Mouse (Mus musculus) frontal cortex, postnatal 10 days (tissue): ENCODE data around the gene Bcor.

Source experiments
- DNase-seq, 2 experiments: peaks; one replicate each; pipeline ENCODE4 v3.0.0; 2022; ENCODE audit warnings: low spot score in 2 of 2, mixed read lengths in 1 of 2

The Bcor gene

GRCm38 (mm10) chrX:12065782-12066181 lies 94.4 kb downstream of the Bcor start:
- DNase-seq = no peak

DNA sequence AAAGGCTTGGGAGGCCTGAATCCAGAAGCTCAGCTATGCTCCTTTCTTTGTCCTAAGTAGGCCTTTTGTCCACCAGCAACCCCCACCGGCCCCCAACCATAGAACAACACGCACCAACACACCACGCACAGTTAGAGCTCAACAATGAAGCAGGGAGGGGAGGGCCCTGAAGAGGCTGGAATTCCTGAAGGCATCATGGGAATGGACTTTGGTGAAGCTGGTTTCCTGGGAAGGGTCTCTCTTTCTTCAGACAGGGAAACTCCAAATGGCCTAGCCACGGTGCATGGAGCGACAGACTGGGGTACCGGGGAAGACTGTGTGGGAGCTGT lies 97.3 kb downstream of the Bcor start:
- DNase-seq = no peak

GRCm38 (mm10) chrX:12062121-12062931 lies 97.8 kb downstream of the Bcor start:
- DNase-seq = no peak

DNA sequence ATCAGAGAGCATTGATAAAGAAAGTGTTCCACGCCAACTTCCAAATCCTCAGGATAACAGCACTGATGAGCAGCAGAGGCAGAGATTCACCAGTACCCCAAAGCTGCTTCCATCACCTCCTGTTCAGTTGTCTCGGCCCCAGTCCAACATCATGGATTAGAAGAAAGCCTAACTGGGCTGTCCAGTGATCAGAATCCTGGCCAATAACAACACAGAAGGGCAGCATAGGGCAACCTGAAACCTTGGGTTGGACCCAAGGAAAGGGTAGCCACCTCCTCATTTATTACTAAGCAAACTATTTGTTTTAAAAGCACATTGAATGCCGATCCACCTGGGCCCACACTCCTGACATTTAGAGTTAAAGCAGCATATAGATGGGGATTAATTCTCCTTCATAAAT lies 99.3 kb downstream of the Bcor start:
- no peak for DNase-seq

- DNase-seq = no peak
Observed at GRCm38 (mm10) chrX:12057210-12057609, 102.9 kb downstream of the Bcor start.

DNA sequence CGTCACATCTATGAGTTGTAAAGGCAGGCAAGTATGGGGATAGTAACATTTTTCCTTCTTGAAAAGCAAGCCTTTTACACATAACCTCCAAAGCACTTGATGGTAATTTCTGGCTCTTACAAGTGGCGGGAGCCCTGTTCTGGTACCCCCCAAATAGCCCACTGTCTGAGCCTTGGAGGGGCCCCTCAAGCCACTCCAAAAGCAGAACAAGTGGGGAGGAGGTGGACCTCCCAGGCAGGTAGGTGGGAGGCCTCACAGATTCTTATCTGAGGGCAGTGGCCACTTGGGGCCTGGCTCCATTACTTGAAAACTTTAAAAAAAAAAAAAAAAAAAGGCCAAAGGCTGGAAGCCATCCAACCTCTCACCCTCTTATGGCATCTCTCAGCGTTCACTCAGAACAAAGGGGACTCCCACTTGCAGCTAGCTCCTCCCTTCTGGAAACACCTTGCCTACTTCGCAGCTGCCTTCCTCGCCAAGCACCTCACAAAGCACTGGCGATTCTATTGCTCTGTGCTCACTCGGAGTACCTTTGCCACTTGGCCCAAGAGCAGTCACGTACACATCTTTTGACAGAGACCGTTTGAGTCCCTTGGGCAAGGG lies 106.7 kb downstream of the Bcor start:
- no peak for DNase-seq

- DNase-seq = no peak
Observed at GRCm38 (mm10) chrX:12052651-12053050, 107.5 kb downstream of the Bcor start.

- no peak for DNase-seq
Observed at GRCm38 (mm10) chrX:12048721-12049120, 111.4 kb downstream of the Bcor start.

DNA sequence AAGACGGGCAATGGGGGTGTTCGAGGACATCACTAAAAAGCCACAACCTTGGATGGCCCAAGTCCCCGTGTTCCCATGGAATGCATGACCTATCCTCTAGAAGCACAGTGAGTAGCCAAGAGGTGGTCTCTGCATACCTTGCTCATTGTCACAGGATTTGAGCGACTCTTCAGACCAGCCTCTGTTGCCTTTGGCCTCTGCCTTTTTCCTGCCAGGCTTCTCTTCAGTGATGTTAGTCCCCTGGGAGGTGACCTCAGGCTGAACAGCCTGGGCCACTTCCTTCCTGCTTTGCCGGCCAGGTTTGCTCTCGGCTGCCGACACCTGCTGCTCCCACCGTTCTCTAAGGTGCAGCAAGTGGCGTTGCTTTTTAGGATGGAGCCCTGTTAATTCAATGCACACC lies 112.0 kb downstream of the Bcor start:
- DNase-seq = no peak

DNA sequence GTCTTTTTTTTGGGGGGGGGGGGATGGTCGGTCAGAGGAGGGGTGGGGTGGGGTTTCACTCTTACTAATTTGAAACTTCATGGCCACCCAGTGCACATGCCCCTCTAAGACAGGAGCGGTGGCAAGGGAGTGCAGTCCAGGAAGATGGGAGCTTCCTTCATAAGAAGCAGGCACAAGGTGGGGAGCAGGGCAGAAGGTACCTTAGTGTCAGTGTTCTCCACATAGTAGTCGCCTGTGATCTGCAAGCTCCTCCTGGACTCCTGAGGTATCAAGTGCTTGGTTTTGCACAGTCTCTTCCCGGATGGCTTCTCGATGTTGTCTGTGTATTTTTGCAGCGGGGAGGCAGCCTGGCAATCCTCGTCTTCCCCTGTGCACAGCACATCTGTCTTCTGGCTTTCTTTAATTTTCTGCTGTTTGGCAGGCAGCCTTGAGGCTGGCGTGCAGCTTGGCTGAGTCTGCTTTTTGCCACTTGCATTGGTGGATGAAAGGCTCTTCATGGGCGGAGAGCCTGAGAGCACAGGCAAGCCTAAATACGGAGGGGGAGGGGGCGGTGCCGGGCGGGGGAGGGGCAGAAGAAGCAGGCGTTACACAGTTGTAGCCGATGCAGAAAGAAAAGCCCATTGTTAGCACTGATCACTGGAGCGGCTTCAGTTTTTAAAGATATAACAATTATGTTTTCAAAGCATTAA lies 112.8 kb downstream of the Bcor start:
- DNase-seq = no peak

- DNase-seq = no peak
Observed at GRCm38 (mm10) chrX:12046676-12047075, 113.5 kb downstream of the Bcor start.

DNA sequence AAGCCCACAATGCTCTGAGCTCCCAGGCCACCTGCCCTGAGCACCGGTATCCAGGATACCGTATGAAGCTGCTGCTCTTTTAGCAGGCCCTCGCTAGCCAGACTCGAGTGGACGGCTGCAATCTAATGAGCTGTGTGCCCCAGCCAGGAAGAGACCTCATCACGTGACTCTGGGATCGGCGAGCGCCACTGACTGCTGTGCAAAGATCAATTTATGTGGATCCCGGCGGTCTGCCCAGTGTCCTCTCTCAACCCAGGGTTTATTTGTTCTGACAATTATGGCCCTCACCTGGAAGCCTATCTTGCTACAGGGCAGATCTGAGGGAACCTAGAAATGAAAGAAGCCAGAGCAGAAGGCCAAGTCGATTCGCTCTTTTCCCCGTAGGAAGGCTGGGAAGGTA lies 116.8 kb downstream of the Bcor start:
- DNase-seq = no peak

- no peak for DNase-seq
Observed at GRCm38 (mm10) chrX:12041453-12041852, 118.7 kb downstream of the Bcor start.

DNA sequence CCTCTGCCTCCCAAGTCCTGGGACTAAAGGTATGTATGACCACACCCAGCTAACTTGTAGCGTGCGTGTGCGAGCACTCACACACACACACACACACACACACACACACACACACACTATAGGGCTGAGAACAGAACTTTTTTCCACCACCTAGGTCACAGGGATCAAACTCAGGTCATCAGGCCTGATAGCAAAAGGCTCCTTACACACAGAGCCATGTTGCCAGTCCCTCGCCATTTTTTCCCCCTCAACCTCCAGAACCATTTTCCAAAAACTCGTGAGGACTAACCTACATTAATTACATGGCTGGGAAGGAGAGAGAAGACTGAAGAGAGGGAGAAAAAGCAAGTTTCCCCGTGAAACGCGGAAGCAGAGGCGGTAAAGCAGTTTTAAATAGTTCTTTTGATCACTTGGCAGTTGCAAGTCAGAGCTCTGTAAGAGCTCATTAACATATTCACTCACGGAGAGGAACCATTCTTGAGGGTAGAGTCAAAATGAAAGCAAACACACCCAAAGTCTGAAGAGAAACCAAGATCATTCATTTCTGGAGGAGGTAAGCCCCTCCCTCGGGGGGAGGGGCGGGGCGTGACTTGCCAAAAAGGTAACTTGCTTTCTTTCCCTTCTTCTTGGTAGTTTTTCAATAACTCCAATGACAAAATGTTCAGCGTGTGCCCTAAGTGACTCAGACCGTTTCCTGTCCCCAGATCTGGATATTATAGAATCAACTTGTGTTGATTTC lies 145.3 kb downstream of the Bcor start:
- no peak for DNase-seq

- no peak for DNase-seq
Observed at GRCm38 (mm10) chrX:12010660-12011059, 149.5 kb downstream of the Bcor start.

GRCm38 (mm10) chrX:12009046-12009445 lies 151.1 kb downstream of the Bcor start:
- DNase-seq = no peak

GRCm38 (mm10) chrX:12007832-12008540 lies 152.2 kb downstream of the Bcor start:
- no peak for DNase-seq

- DNase-seq = no peak
Observed at GRCm38 (mm10) chrX:12006882-12007753, 153.0 kb downstream of the Bcor start.

DNA sequence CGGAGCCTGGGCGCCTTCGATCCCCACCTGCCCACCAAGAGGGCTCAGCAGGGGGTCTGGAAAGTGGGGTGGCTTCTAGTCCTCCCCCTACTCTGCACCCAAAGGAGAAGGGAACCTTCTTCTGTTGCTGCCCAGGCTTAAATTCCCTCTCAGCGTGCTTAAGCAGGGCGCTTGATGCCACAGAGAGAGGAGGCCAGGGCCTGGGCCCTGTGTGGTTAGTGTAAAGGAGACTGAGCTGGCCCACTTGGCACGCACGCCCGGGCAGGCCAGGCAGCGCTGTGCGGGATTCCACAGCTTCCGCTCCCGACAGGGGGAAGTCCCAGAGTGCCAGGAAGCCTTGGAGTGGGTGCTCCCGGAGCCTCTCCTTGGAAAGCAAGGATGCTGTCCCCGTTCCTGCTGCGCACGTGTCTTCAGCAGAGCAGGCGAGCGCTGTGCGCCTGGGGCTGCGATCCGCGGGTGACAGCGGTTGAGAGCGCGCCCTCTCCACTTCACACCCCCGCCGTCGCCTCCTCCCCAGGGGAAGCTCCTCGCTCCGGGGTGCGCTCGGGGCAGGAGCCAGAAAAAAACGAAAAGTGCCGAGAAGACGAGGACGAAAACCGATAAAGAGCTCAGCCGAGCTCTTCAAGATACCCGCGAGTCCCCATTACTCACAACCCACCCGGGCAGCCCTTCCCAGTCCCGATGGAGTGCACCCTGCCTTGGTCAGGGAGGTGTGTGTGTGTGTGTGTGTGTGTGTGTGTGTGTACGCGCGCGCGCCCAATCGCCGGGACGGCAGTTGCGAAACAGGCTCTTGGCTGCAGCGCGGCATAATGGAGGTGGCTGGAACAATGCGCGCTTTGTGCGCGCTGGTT lies 153.9 kb downstream of the Bcor start:
- DNase-seq = peak; percentile 45 to 55
